In genomic region chr7:75608716-75609115, GRCm38 (mm10) we compare ENCODE assay signal across 11 mouse cellular contexts.
A peak's percentile ranks its signal among the peaks of the same experiment; 100 is the strongest.
DNase-seq lines count a peak whose midpoint lies in the region; ATAC-seq and TF ChIP-seq lines count a peak whose summit lies in the region.
"Had no signal": no experiment of that assay in that cellular context is flagged by ENCODE, and none has a peak within 500 bp of the region (broad histone marks: within the 10 kb centered on the region; RNA-seq: fewer than 3 reads in every experiment).

No protein-coding gene starts in this region.

- 32% methylated on average over 5 of the region's 5 CpGs for WGBS in heart, embryonic 16.5 days
- 66% methylated on average over 5 of the region's 5 CpGs for WGBS in small intestine, adult 2 months

- H3K4me3 ChIP-seq in brown adipose tissue, adult 24 weeks (ENCODE audit: insufficient read depth, low read depth, low read length): no peak overlapping the region
- no peak overlapping the region for H3K4me3 ChIP-seq in heart, embryonic 16.5 days (ENCODE audit: low read length)
- no peak overlapping the region for H3K4me3 ChIP-seq in small intestine, adult 2 months (ENCODE audit: low read depth, low read length)
- H3K4me3 ChIP-seq: forebrain, embryonic 12.5 days; lung, embryonic 15.5 days had no signal

- TF ChIP-seq POLR2A in small intestine, adult 2 months (IDR thresholded peaks at IDR 0.05; ENCODE audit: low read depth, low read length): no peak

- H3K9me3 ChIP-seq in heart, embryonic 16.5 days (replicated peaks; ENCODE audit: control insufficient read depth, low read length): no peaks in the 10 kb centered on the region
- H3K9me3 ChIP-seq: forebrain, embryonic 12.5 days; lung, embryonic 15.5 days had no signal

- DNase-seq in CD4-positive helper T cell, adult 2 months (ENCODE audit: low read depth, low spot score): peak; percentile 36
- no peak for DNase-seq in layer of hippocampus, adult 9-10 months (ENCODE audit: low spot score)
- DNase-seq in kidney, adult 18-20 months: no peak
- DNase-seq: cerebellum, postnatal 25 days; right cerebral cortex, postnatal 25 days had no signal

- ATAC-seq in heart, embryonic 16.5 days (replicated peaks; ENCODE audit: extremely low read depth, insufficient read depth, low FRiP score): peak; percentile 26; the same call in 1 of the 2 replicates
- no peak for ATAC-seq in megakaryocyte-erythroid progenitor cell, adult 5-6 weeks (replicated peaks; ENCODE audit: low FRiP score, low TSS enrichment, poor library complexity, severe bottlenecking)

- H3K9ac ChIP-seq in heart, embryonic 16.5 days (ENCODE audit: low read length): peak overlapping the region; percentile 3; the same call in 1 of the 2 replicates
- H3K9ac ChIP-seq: forebrain, embryonic 12.5 days; lung, embryonic 15.5 days had no signal

- no peak for TF ChIP-seq CTCF in small intestine, adult 2 months (IDR thresholded peaks at IDR 0.05; ENCODE audit: extremely low read depth, insufficient read length, insufficient replicate concordance, low read depth, low read length)

- peaks cover 24% of the 10 kb centered on the region for H3K36me3 ChIP-seq in heart, embryonic 16.5 days (ENCODE audit: control insufficient read depth, insufficient read depth)
- peaks cover 20% of the 10 kb centered on the region for H3K36me3 ChIP-seq in small intestine, adult 2 months (ENCODE audit: control insufficient read depth, insufficient read depth, low read length)

- H3K4me1 ChIP-seq in brown adipose tissue, adult 24 weeks (ENCODE audit: control insufficient read depth, insufficient read depth, insufficient read length, low read length): peaks cover 10% of the 10 kb centered on the region
- H3K4me1 ChIP-seq in heart, embryonic 16.5 days (ENCODE audit: control insufficient read depth, insufficient read depth, low read length): peaks cover 55% of the 10 kb centered on the region
- H3K4me1 ChIP-seq in small intestine, adult 2 months (ENCODE audit: control insufficient read depth, insufficient read depth, insufficient read length, low read length): peaks cover 31% of the 10 kb centered on the region; the same call in 1 of the 2 replicates
- H3K4me1 ChIP-seq: forebrain, embryonic 12.5 days had no signal

- H3K27me3 ChIP-seq in heart, embryonic 16.5 days (ENCODE audit: control insufficient read depth, insufficient read depth, low read length): no peaks in the 10 kb centered on the region
- no peaks in the 10 kb centered on the region for H3K27me3 ChIP-seq in small intestine, adult 2 months (ENCODE audit: control insufficient read depth, insufficient read depth, low read length)
- H3K27me3 ChIP-seq: forebrain, embryonic 12.5 days; lung, embryonic 15.5 days had no signal

- H3K4me2 ChIP-seq in heart, embryonic 16.5 days (ENCODE audit: low read depth, low read length): no peak overlapping the region
- H3K4me2 ChIP-seq: forebrain, embryonic 12.5 days; lung, embryonic 15.5 days had no signal

- peak overlapping the region; percentile 26; the same call in 1 of the 2 replicates for H3K27ac ChIP-seq in brown adipose tissue, adult 24 weeks (replicated peaks; ENCODE audit: low read depth, low read length)
- H3K27ac ChIP-seq in heart, embryonic 16.5 days (ENCODE audit: low read length): peak overlapping the region; percentile 81
- peak overlapping the region; percentile 94; the same call in 1 of the 2 replicates for H3K27ac ChIP-seq in small intestine, adult 2 months (ENCODE audit: insufficient read depth, low read depth, low read length)
- H3K27ac ChIP-seq: forebrain, embryonic 12.5 days; lung, embryonic 15.5 days had no signal

Comparison
In these comparisons a context has a peak if more than half of its experiments do, and no peak if none do; other contexts are left out.
1. H3K27ac ChIP-seq: peak in every context shown above with its lines; median percentile 94 in small intestine, adult 2 months; 81 in heart, embryonic 16.5 days; 26 in brown adipose tissue, adult 24 weeks.